Mouse (Mus musculus): ENCODE results near the gene Gm11549.

Gm11549 gene

GRCm38 (mm10) chr3:36511491-36511890 lies 10.1 kb downstream of the Gm11549 start:
- no peak for DNase-seq (ENCODE audit: low spot score)

GRCm38 (mm10) chr3:36505809-36506735 lies 15.5 kb downstream of the Gm11549 start:
- DNase-seq (ENCODE audit: low spot score) = no peak

GRCm38 (mm10) chr3:36505306-36505705 lies 16.3 kb downstream of the Gm11549 start:
- no peak for DNase-seq (ENCODE audit: low spot score)

GRCm38 (mm10) chr3:36501546-36501945 lies 20.1 kb downstream of the Gm11549 start:
- DNase-seq (ENCODE audit: low spot score) = no peak

- no peak for DNase-seq (ENCODE audit: low spot score)
Observed at GRCm38 (mm10) chr3:36500976-36501375, 20.6 kb downstream of the Gm11549 start.

GRCm38 (mm10) chr3:36499418-36499817 lies 22.2 kb downstream of the Gm11549 start:
- no peak for DNase-seq (ENCODE audit: low spot score)

GRCm38 (mm10) chr3:36498224-36498623 lies 23.4 kb downstream of the Gm11549 start:
- DNase-seq (ENCODE audit: low spot score) = no peak

- peak; percentile 74 for DNase-seq (ENCODE audit: low spot score)
Observed at GRCm38 (mm10) chr3:36496746-36497145, 24.9 kb downstream of the Gm11549 start.

GRCm38 (mm10) chr3:36496273-36496672 lies 25.3 kb downstream of the Gm11549 start:
- DNase-seq (ENCODE audit: low spot score) = peak; percentile 24

- DNase-seq (ENCODE audit: low spot score) = peak; percentile 92
Observed at GRCm38 (mm10) chr3:36495436-36495835, 26.2 kb downstream of the Gm11549 start.

- DNase-seq (ENCODE audit: low spot score) = no peak
Observed at GRCm38 (mm10) chr3:36494613-36495012, 27.0 kb downstream of the Gm11549 start.

- DNase-seq (ENCODE audit: low spot score) = peak; percentile 8
Observed at GRCm38 (mm10) chr3:36493641-36494283, 27.9 kb downstream of the Gm11549 start.

- no peak for DNase-seq (ENCODE audit: low spot score)
Observed at GRCm38 (mm10) chr3:36492716-36493391, 28.8 kb downstream of the Gm11549 start.

GRCm38 (mm10) chr3:36491535-36491934 lies 30.1 kb downstream of the Gm11549 start:
- DNase-seq (ENCODE audit: low spot score) = no peak

- no peak for DNase-seq (ENCODE audit: low spot score)
Observed at GRCm38 (mm10) chr3:36489590-36489910, 32.1 kb downstream of the Gm11549 start.

GRCm38 (mm10) chr3:36488899-36489589 lies 32.6 kb downstream of the Gm11549 start:
- DNase-seq (ENCODE audit: low spot score) = no peak

- no peak for DNase-seq (ENCODE audit: low spot score)
Observed at GRCm38 (mm10) chr3:36488367-36488766, 33.2 kb downstream of the Gm11549 start.

GRCm38 (mm10) chr3:36486881-36487280 lies 34.7 kb downstream of the Gm11549 start:
- DNase-seq (ENCODE audit: low spot score) = no peak

GRCm38 (mm10) chr3:36486176-36486575 lies 35.4 kb downstream of the Gm11549 start:
- DNase-seq (ENCODE audit: low spot score) = no peak

GRCm38 (mm10) chr3:36484292-36484691 lies 37.3 kb downstream of the Gm11549 start:
- no peak for DNase-seq (ENCODE audit: low spot score)

- DNase-seq (ENCODE audit: low spot score) = no peak
Observed at GRCm38 (mm10) chr3:36482940-36483339, 38.7 kb downstream of the Gm11549 start.

GRCm38 (mm10) chr3:36481776-36482193 lies 39.8 kb downstream of the Gm11549 start:
- DNase-seq (ENCODE audit: low spot score) = peak; percentile 71
